Mouse (Mus musculus) ES-E14 (cell line): Measurements from ENCODE around the gene Ank3.

Source experiments
- CHD2 ChIP-seq: IDR thresholded peaks from 2 replicates; pipeline ENCODE4 v1.6.1; 2014; ENCODE audit warnings: mild to moderate bottlenecking, low read depth, low read length, inconsistent platforms
- HCFC1 ChIP-seq: IDR thresholded peaks from 2 replicates; pipeline ENCODE4 v1.6.1; 2012; ENCODE audit warnings: low read length, inconsistent platforms, borderline replicate concordance; ENCODE audit not compliant: insufficient read depth

GRCm38 (mm10) chr10:69577729-69578061 lies 179.1 kb downstream of the Ank3 start:
- TF ChIP-seq CHD2: no peak
- no peak for TF ChIP-seq HCFC1
